Mouse (Mus musculus) erythroblast, embryonic 14.5 days (primary cell): ENCODE data around the gene Phldb3. TPM values are rescaled to one million over a fixed set of nuclear protein-coding genes. Genes with fewer than 3 reads are reported as not detected.

Source experiments
- H3K27me3 ChIP-seq: 2 replicates; pipeline ENCODE4 v1.6.1; 2012; ENCODE audit warnings: inconsistent platforms; ENCODE audit not compliant: control insufficient read depth
- H3K36me3 ChIP-seq: 2 replicates; pipeline ENCODE4 v1.6.1; 2012; ENCODE audit warnings: mild to moderate bottlenecking, inconsistent platforms; ENCODE audit not compliant: control insufficient read depth
- H3K4me1 ChIP-seq: 2 replicates; pipeline ENCODE4 v1.6.1; 2012; ENCODE audit warnings: inconsistent platforms; ENCODE audit not compliant: control insufficient read depth
- H3K4me3 ChIP-seq: replicated peaks from 2 replicates; pipeline ENCODE3; 2012; ENCODE audit warnings: moderate library complexity, mild to moderate bottlenecking, inconsistent platforms
- H3K9me3 ChIP-seq: 2 replicates; pipeline ENCODE4 v1.6.1; 2012; ENCODE audit warnings: low read length, inconsistent platforms, mixed read lengths; ENCODE audit not compliant: control insufficient read depth
- GATA1 ChIP-seq: IDR thresholded peaks from 2 replicates; pipeline ENCODE4 v1.6.1; 2012; ENCODE audit warnings: low read length, inconsistent platforms, mixed read lengths
- TAL1 ChIP-seq: IDR thresholded peaks from 3 replicates; pipeline ENCODE4 v1.6.1; 2012; ENCODE audit warnings: low read length, inconsistent platforms, mixed read lengths
- polyA plus RNA-seq: library from polyadenylated mRNA; stranded (reverse); fragments of >175 nt; gene quantifications from 2 replicates; pipeline ENCODE4 v1.2.3, GENCODE M21; 2012

Phldb3 gene
- polyA plus RNA-seq, 1 experiment = 0.03 TPM

- H3K4me1 ChIP-seq = peaks cover 1% of the 10 kb centered on the region; the same call in 1 of the 2 replicates
- TF ChIP-seq GATA1 (no peak), TAL1 (no peak)
- H3K27me3 ChIP-seq = no peaks in the 10 kb centered on the region
- H3K9me3 ChIP-seq = no peaks in the 10 kb centered on the region
- peaks cover 58% of the 10 kb centered on the region for H3K36me3 ChIP-seq
- H3K4me3 ChIP-seq = no peak overlapping the region
Measured at GRCm38 (mm10) chr7:24572455-24572854, 38.1 kb upstream of the Phldb3 start.

DNA sequence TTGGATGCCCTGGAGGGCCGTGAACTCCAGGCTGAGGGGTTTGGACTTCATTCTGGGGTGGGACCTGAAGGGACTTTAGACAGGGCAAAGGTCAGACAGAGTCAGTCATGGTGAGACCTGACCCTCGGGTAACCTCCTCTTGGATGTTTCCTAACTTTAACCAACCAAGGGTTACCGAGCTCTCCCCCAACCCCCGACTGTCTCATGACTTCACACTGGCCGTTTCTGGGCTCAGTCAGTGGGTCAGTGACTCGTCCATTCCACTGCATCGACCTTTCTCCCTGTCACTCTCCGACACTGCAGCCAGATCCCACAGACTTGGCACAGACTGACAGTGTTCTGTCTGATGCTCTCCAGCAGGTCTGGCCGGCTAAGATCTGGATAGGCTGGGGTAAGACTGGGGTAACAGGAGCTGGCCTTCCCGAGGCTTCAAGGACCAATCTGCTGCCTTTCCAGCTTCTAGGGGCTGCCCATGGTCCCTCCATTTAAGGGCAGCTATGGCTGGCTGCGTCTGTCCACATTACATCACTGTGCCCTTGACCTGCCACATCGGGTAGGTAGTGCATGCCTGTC, 36.3 kb upstream of the Phldb3 start:
- peaks cover 1% of the 10 kb centered on the region; the same call in 1 of the 2 replicates for H3K4me1 ChIP-seq
- H3K9me3 ChIP-seq = no peaks in the 10 kb centered on the region
- H3K27me3 ChIP-seq = no peaks in the 10 kb centered on the region
- TF ChIP-seq TAL1 (no peak), GATA1 (no peak)
- no peak overlapping the region for H3K4me3 ChIP-seq
- H3K36me3 ChIP-seq = peaks cover 41% of the 10 kb centered on the region

DNA sequence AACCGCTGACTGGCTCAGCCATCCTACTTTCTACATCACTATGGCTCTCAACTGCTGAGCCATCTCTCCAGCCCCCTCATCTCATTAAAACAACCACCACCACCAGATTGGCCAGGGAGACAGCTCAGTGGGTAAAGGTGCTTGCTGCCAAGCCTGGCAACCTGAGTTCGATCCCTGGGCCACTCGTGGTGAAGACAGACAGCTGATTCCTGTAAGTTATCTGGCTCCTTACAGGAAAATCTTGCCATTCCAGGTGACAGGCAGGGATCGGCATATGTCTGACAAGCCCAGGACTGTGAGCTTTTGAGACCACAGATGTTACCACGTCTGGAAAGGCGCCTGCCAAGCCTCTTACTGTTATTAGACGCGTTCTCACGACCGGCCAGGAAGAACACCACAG, 32.8 kb upstream of the Phldb3 start:
- H3K27me3 ChIP-seq = no peaks in the 10 kb centered on the region
- no peaks in the 10 kb centered on the region for H3K9me3 ChIP-seq
- H3K4me3 ChIP-seq = no peak overlapping the region
- TF ChIP-seq TAL1 (no peak), GATA1 (no peak)
- peaks cover 8% of the 10 kb centered on the region for H3K36me3 ChIP-seq
- peaks cover 1% of the 10 kb centered on the region; the same call in 1 of the 2 replicates for H3K4me1 ChIP-seq

DNA sequence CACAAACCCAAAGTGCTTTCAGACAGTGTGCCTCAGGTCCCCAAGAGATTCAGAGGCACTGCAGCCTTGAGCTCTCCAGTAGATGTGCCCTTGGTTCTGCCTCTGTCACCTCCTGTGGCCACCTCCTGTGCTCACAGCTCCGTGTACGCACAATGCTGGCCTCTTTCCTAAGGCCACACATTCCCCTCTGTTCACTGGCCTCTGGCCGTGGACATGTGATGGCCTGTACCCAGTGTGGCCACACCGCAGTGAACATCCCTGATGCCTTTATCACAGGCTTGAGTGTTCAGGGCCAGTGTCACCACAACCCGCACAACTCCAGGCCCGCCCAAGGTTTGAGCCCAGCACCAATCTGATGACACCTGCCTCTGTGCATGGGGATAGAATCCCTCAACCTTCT, 25.7 kb upstream of the Phldb3 start:
- peaks cover 20% of the 10 kb centered on the region for H3K9me3 ChIP-seq
- no peaks in the 10 kb centered on the region for H3K36me3 ChIP-seq
- H3K4me3 ChIP-seq = no peak overlapping the region
- H3K4me1 ChIP-seq = peaks cover 23% of the 10 kb centered on the region
- TF ChIP-seq TAL1 (no peak), GATA1 (no peak)
- peaks cover 27% of the 10 kb centered on the region for H3K27me3 ChIP-seq

- Histone ChIP-seq H3K27me3 (peaks cover 27% of the 10 kb centered on the region), H3K36me3 (no peaks in the 10 kb centered on the region), H3K4me3 (no peak overlapping the region), H3K4me1 (peaks cover 31% of the 10 kb centered on the region), H3K9me3 (peaks cover 20% of the 10 kb centered on the region)
- TF ChIP-seq TAL1 (no peak), GATA1 (no peak)
Measured at GRCm38 (mm10) chr7:24585995-24586394, 24.6 kb upstream of the Phldb3 start.

GRCm38 (mm10) chr7:24586828-24587227, 23.7 kb upstream of the Phldb3 start:
- no peaks in the 10 kb centered on the region for H3K36me3 ChIP-seq
- peak overlapping the region; percentile 42 for H3K4me3 ChIP-seq
- no peak for TF ChIP-seq GATA1
- TF ChIP-seq TAL1 = no peak
- H3K27me3 ChIP-seq = peaks cover 27% of the 10 kb centered on the region
- peaks cover 20% of the 10 kb centered on the region for H3K9me3 ChIP-seq
- H3K4me1 ChIP-seq = peaks cover 40% of the 10 kb centered on the region

DNA sequence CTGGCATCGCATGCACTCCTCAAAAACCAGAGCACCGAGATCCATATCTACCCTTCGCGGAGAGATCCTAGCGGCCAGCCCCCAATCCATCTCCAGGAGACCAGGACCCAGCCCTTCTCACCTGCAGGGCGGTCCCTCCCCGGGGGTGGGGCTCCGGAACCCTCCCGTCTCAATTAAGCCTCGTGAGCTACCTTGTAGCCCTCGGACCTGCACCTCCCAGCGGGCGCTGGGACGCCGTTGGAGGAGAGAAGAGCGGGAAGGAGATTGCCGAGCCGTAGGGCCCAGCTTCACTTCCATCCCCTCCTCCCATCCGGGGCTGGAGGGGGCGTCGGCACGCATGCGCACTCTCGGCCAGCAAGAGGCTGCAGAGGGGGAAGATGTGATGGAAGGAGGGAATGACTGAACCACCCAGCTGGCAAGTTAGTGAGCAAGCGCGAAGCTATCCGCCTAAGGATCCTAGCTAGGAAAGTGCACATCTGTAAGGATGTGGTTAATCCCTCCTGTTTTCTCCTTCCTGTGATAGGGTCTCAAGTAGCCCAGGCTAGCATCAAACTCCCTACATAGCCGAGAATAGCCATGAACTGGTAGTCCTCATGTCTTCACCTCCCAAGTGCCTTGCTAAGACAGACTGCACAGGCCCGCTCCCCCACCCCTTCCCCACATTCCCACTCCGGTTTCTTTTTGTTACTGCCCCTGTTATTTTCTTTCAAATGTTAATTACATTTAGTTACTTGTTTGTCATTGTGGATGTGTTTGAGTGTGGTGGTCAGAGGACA, 23.0 kb upstream of the Phldb3 start, which contains the start of the genes Ethe1 and Zfp575:
TSS of gene Ethe1 (plus strand) at position 214 of the 776 bp plus-strand sequence.
TSS of gene Zfp575 (minus strand) at position 312 of the 776 bp plus-strand sequence.
- TF ChIP-seq GATA1 (no peak), TAL1 (no peak)
- H3K27me3 ChIP-seq = peaks cover 27% of the 10 kb centered on the region
- peak within 1 kb of the TSS; percentile 42 for H3K4me3 ChIP-seq
- no peaks in the 10 kb centered on the region for H3K36me3 ChIP-seq
- peaks cover 20% of the 10 kb centered on the region for H3K9me3 ChIP-seq
- H3K4me1 ChIP-seq = peaks cover 47% of the 10 kb centered on the region

- Histone ChIP-seq H3K36me3 (no peaks in the 10 kb centered on the region), H3K4me1 (peaks cover 55% of the 10 kb centered on the region)
- no peak for TF ChIP-seq GATA1
Measured at GRCm38 (mm10) chr7:24588336-24588735, 22.2 kb upstream of the Phldb3 start.

DNA sequence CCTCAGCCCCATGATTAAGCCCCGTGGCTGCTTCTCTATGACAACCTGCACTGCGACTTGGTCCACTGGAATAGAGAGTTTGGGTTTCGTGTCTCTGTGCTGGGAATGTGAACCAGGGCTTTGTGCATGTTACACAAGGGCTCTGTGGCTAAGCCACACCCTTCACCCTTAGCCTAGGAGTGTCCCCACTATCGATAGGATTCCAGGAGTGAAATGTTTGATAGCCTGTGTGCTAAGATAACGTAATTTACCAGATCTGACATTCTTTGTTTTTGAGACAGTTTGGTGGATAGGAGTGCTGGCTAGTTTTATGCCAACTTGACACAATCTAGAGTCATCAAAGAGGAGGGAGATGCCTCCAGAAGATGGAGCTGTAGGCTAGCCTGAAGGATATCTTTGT, 18.8 kb upstream of the Phldb3 start:
- no peaks in the 10 kb centered on the region for H3K36me3 ChIP-seq
- no peak overlapping the region for H3K4me3 ChIP-seq
- H3K4me1 ChIP-seq = peaks cover 70% of the 10 kb centered on the region
- TF ChIP-seq GATA1 (no peak), TAL1 (0 out of 3 replicates have a peak, but pooled peaks have one; percentile 19)
- peaks cover 9% of the 10 kb centered on the region for H3K27me3 ChIP-seq
- no peaks in the 10 kb centered on the region for H3K9me3 ChIP-seq

More at GRCm38 (mm10) chr7:24588336-24588735, 22.2 kb upstream of the Phldb3 start:
- Histone ChIP-seq H3K9me3 (peaks cover 20% of the 10 kb centered on the region), H3K4me3 (no peak overlapping the region), H3K27me3 (peaks cover 27% of the 10 kb centered on the region)
